Mouse (Mus musculus) stomach, embryonic 15.5 days (tissue): ENCODE results near the gene Vmn1r58. TPM values are rescaled to one million over a fixed set of nuclear protein-coding genes. Genes with fewer than 3 reads are reported as not detected.
"Not testable (repeated sequence)": the region's sequence is repeated elsewhere in the genome, so short reads cannot be mapped to it uniquely, and the experiment has no call there.

ENCODE experiments used
- ATAC-seq: fragments of 200-750 bp; cut with Nextera tagmentation; 2 replicates; pipeline ENCODE4 v1.8.0; 2017; ENCODE audit warnings: low read depth, moderate number of reproducible peaks, moderate TSS enrichment; ENCODE audit not compliant: insufficient read depth, low FRiP score
- H3K27ac ChIP-seq: fragments of 300-500 bp; sonication (generic); 2 replicates; pipeline ENCODE4 v1.5.1; 2015; ENCODE audit warnings: mild to moderate bottlenecking, inconsistent platforms
- H3K27me3 ChIP-seq: fragments of 300-500 bp; sonication (generic); replicated peaks from 2 replicates; pipeline ENCODE4 v1.6.1; 2015; ENCODE audit warnings: inconsistent platforms
- H3K36me3 ChIP-seq: fragments of 300-500 bp; sonication (generic); 2 replicates; pipeline ENCODE4 v1.6.1; 2015; ENCODE audit warnings: inconsistent platforms
- H3K4me1 ChIP-seq: fragments of 300-500 bp; sonication (generic); 2 replicates; pipeline ENCODE4 v1.6.1; 2015; ENCODE audit warnings: inconsistent platforms
- H3K4me2 ChIP-seq: fragments of 300-500 bp; sonication (generic); 2 replicates; pipeline ENCODE4 v1.6.1; 2015; ENCODE audit warnings: mild to moderate bottlenecking, inconsistent platforms
- H3K4me3 ChIP-seq: fragments of 300-500 bp; sonication (generic); replicated peaks from 2 replicates; pipeline ENCODE4 v1.5.1; 2015; ENCODE audit warnings: inconsistent platforms
- H3K9ac ChIP-seq: fragments of 300-500 bp; sonication (generic); 2 replicates; pipeline ENCODE4 v1.6.1; 2015; ENCODE audit warnings: inconsistent platforms
- H3K9me3 ChIP-seq: fragments of 300-500 bp; sonication (generic); 2 replicates; pipeline ENCODE4 v1.6.1; 2016; ENCODE audit warnings: inconsistent platforms
- WGBS: fragments of 180-500 bp; shearing (Covaris S2); methylation state at CpG from one replicate; pipeline ENCODE4 v1.1.7; 2015; 5-methylcytosine and 5-hydroxymethylcytosine counted together
- polyA plus RNA-seq: library from polyadenylated mRNA; unstranded; fragments of >200 nt; fragmentation: Nextera tagmentation; extraction: Ambion mirVana; gene quantifications from 2 replicates; pipeline ENCODE4 v1.2.1, GENCODE M21; 2015

The Vmn1r58 gene
- not detected in 2 replicates for polyA plus RNA-seq

- not testable (repeated sequence) for H3K9me3 ChIP-seq, H3K27me3 ChIP-seq, ATAC-seq, H3K9ac ChIP-seq, H3K4me3 ChIP-seq, H3K4me2 ChIP-seq, H3K4me1 ChIP-seq, H3K36me3 ChIP-seq, H3K27ac ChIP-seq
These were observed at the start of gene Vmn1r58 for GRCm38 (mm10) chr7:5413296-5413695. Gene Vmn1r58 (minus strand): TSS chr7:5413396.

DNA sequence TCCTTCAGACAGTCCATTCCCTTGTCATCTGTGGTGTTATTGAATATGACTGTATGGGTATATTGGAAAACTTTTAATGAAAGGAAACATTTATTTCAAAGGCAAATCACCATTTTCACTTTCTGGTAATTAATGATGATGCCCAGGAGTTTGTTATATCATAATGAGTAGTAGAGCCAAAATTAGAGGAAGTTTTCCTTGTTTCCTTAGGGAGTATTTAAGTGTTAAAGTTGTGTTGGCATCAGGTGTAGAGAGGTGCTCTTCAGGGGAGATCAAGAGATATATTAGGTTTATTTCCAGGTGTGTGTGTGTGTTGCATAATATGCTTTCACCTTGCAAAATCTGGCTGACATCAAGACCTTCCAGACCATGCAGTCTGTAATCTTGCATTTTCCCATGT lies 43.5 kb upstream of the Vmn1r58 start, which contains the start of gene Vmn1r59:
Gene Vmn1r59 (minus strand): TSS at position 101 of the 400 bp plus-strand sequence.
- H3K9ac ChIP-seq: no peak within 1 kb of the TSS
- no peaks in the 10 kb centered on the region for H3K36me3 ChIP-seq
- H3K9me3 ChIP-seq: no peaks in the 10 kb centered on the region
- H3K27ac ChIP-seq: no peak within 1 kb of the TSS
- no peak within 1 kb of the TSS for H3K4me3 ChIP-seq
- H3K27me3 ChIP-seq: no peaks in the 10 kb centered on the region
- H3K4me1 ChIP-seq: no peaks in the 10 kb centered on the region
- no peak within 1 kb of the TSS for H3K4me2 ChIP-seq
- no peak for ATAC-seq

DNA sequence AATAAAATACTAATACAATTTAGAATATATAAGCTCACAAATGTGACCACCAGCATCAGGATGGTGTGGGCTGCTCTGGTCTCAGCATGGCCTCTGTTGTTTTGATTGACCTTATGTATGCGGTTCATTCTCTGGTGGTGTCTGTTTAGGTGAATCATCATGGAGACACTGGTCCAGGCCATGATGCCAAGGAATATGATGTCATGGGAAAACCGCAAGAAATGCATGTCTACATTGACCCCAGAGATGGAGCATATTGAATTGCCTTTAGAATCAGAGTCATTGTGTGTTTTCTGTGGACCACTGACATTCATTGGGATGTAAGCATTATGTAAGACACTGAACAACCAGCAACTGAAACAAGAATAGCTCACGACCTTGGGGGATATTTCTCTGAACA lies 40.8 kb upstream of the Vmn1r58 start:
- not testable (repeated sequence) for H3K4me1 ChIP-seq, H3K9ac ChIP-seq, H3K4me3 ChIP-seq, H3K9me3 ChIP-seq, H3K27me3 ChIP-seq, ATAC-seq, H3K27ac ChIP-seq, H3K4me2 ChIP-seq, H3K36me3 ChIP-seq
- 66% methylated on average over 3 of the region's 3 CpGs for WGBS

DNA sequence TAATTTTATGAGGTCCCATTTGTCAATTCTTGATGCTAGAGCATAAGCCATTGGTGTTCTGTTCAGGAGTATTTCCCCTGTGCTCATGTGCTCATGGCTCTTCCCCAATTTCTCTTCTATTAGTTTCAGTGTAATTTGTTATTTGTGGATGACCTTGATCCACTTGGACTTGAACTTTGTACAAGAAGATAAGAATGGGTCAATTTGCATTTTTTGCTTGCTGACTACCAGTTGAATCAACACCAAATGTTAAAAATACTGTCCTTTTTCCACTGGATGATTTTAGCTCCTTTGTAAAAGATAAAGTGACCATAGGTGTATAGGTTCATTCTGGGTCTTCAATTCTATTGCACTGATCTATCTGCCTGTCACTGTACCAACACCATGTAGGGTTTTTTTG lies 35.4 kb upstream of the Vmn1r58 start:
- no peak for ATAC-seq
- Histone ChIP-seq H3K36me3 (no peaks in the 10 kb centered on the region), H3K4me1 (no peaks in the 10 kb centered on the region), H3K9me3 (no peaks in the 10 kb centered on the region), H3K4me3 (no peak overlapping the region), H3K27me3 (no peaks in the 10 kb centered on the region), H3K9ac (no peak overlapping the region), H3K4me2 (no peak overlapping the region), H3K27ac (no peak overlapping the region)

DNA sequence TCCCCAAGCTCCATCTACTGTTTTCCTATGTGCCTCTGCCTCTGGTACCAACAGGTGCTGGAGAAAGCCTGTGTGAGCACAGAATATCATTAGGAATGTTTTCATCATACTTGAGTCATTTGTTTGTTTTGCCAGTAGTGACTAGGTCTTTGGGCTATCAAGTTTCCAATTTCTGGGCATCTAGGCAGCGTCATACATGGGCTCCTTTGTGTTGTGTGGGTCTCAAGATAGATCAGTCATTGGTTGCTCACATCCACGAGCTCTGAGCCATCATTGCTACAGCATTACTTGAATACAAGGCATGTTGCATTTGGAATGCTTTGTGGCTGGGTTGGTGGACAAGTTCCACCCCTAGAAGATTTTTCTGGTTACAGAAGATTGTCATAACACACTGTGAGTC lies 7.0 kb downstream of the Vmn1r58 start:
- Histone ChIP-seq H3K27me3 (no peaks in the 10 kb centered on the region), H3K27ac (no peak overlapping the region), H3K4me1 (no peaks in the 10 kb centered on the region), H3K36me3 (no peaks in the 10 kb centered on the region), H3K4me2 (no peak overlapping the region), H3K9me3 (no peaks in the 10 kb centered on the region; the same call in 1 of the 2 replicates), H3K9ac (no peak overlapping the region), H3K4me3 (no peak overlapping the region)
- no peak for ATAC-seq
- 39% methylated on average over 2 of the region's 2 CpGs for WGBS

DNA sequence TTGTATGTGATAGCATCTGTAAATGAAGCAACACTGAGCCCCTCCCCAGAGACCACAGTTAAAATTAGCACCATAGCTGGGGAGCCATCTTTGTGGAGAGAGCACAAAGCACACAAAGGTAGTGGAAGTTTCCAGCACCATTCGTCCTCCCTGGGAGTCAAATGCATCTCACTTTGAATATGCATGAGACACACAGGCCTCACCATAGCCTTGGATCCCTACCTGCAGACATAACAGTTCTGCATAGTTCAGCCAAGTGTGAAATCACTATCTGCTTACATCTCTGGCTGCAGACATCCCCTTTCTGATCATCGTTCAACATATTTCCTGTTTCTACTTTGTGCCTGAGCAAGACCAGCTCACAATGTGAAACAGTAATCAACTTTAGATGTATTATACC lies 46.5 kb downstream of the Vmn1r58 start:
- no peaks in the 10 kb centered on the region for H3K36me3 ChIP-seq
- no peak overlapping the region for H3K9ac ChIP-seq
- H3K9me3 ChIP-seq: no peaks in the 10 kb centered on the region
- ATAC-seq: no peak
- no peaks in the 10 kb centered on the region for H3K4me1 ChIP-seq
- 85% methylated on average over 2 of the region's 2 CpGs for WGBS
- H3K4me2 ChIP-seq: no peak overlapping the region
- H3K27me3 ChIP-seq: no peaks in the 10 kb centered on the region
- no peak overlapping the region for H3K27ac ChIP-seq
- H3K4me3 ChIP-seq: no peak overlapping the region

DNA sequence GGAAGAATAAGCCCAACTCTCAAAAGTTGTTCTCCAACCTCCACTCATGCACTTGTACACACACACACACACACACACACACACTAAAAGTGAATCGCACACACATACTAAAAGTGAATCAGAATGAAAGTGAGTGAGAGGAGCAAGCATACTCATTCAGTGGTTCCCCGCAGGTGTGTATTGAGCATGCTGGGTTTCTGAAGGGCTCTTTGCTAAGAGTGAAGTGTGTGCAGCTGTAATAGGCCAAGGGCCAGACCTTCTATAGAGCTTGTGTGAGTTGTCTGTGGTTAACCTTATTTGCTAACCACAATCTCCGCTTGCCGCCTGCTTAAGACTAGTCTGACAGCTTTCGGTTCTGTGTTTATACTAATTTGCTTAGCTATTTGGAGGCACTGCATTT lies 49.6 kb downstream of the Vmn1r58 start:
- no peak overlapping the region for H3K4me3 ChIP-seq

More for the DNA sequence above, 49.6 kb downstream of the Vmn1r58 start:
- Histone ChIP-seq H3K9ac (no peak overlapping the region), H3K4me1 (no peaks in the 10 kb centered on the region), H3K36me3 (no peaks in the 10 kb centered on the region), H3K27ac (no peak overlapping the region), H3K9me3 (no peaks in the 10 kb centered on the region), H3K27me3 (no peaks in the 10 kb centered on the region), H3K4me2 (no peak overlapping the region)
- 89% methylated on average over 5 of the region's 5 CpGs for WGBS
- ATAC-seq: no peak

Other genes with a start within 250 kb of the Vmn1r58 start
- gene Vmn1r56, start 216.6 kb downstream of the Vmn1r58 start, polyA plus RNA-seq: not detected in 2 replicates
- gene Vmn1r57, start 194.9 kb downstream of the Vmn1r58 start, polyA plus RNA-seq: not detected in 2 replicates
- not detected in 2 replicates for gene Gm5065, start 62.9 kb downstream of the Vmn1r58 start, polyA plus RNA-seq
- gene Nlrp2, start 62.4 kb downstream of the Vmn1r58 start, polyA plus RNA-seq: not detected in 2 replicates
- not detected in 2 replicates for gene Vmn1r59, start 43.4 kb upstream of the Vmn1r58 start, polyA plus RNA-seq
- gene Vmn2r28, start 80.6 kb upstream of the Vmn1r58 start, polyA plus RNA-seq: not detected in 2 replicates
- not detected in 2 replicates for gene Vmn1r60, start 133.9 kb upstream of the Vmn1r58 start, polyA plus RNA-seq
- not detected in 2 replicates for gene Vmn1r61, start 199.9 kb upstream of the Vmn1r58 start, polyA plus RNA-seq